Mouse (Mus musculus) neural tube, embryonic 13.5 days (tissue): ENCODE data around the gene Egf. TPM values are rescaled to one million over a fixed set of nuclear protein-coding genes. Genes with fewer than 3 reads are reported as not detected.

ENCODE experiments used
- ATAC-seq: fragments of 200-750 bp; cut with Nextera tagmentation; 2 replicates; pipeline ENCODE4 v1.8.0; 2017; ENCODE audit warnings: low read depth, mild to moderate bottlenecking, moderate TSS enrichment, moderate library complexity
- H3K27ac ChIP-seq: fragments of 300-500 bp; sonication (generic); replicated peaks from 2 replicates; pipeline ENCODE4 v1.5.1; 2015; ENCODE audit warnings: moderate library complexity, mild to moderate bottlenecking, inconsistent platforms
- H3K27me3 ChIP-seq: fragments of 300-500 bp; sonication (generic); 2 replicates; pipeline ENCODE4 v1.6.1; 2015; ENCODE audit warnings: mild to moderate bottlenecking, inconsistent platforms
- H3K36me3 ChIP-seq: fragments of 300-500 bp; sonication (generic); 2 replicates; pipeline ENCODE4 v1.6.1; 2015; ENCODE audit warnings: mild to moderate bottlenecking, inconsistent platforms
- H3K4me1 ChIP-seq: fragments of 300-500 bp; sonication (generic); replicated peaks from 2 replicates; pipeline ENCODE4 v1.6.1; 2015; ENCODE audit warnings: inconsistent platforms
- H3K4me2 ChIP-seq: fragments of 300-500 bp; sonication (generic); 2 replicates; pipeline ENCODE4 v1.6.1; 2015; ENCODE audit warnings: inconsistent platforms, mild to moderate bottlenecking, moderate library complexity
- H3K4me3 ChIP-seq: fragments of 300-500 bp; sonication (generic); 2 replicates; pipeline ENCODE4 v1.5.1; 2015; ENCODE audit warnings: mild to moderate bottlenecking, inconsistent platforms
- H3K9ac ChIP-seq: fragments of 300-500 bp; sonication (generic); 2 replicates; pipeline ENCODE4 v1.6.1; 2015; ENCODE audit warnings: moderate library complexity, mild to moderate bottlenecking, inconsistent platforms
- H3K9me3 ChIP-seq: fragments of 300-500 bp; sonication (generic); 2 replicates; pipeline ENCODE4 v1.6.1; 2016; ENCODE audit warnings: inconsistent platforms
- WGBS: fragments of 180-500 bp; shearing (Covaris S2); methylation state at CpG from one replicate; pipeline ENCODE4 v1.1.7; 2015; 5-methylcytosine and 5-hydroxymethylcytosine counted together
- polyA plus RNA-seq: library from polyadenylated mRNA; unstranded; fragments of >200 nt; fragmentation: Nextera tagmentation; extraction: Ambion mirVana; gene quantifications from 2 replicates; pipeline ENCODE4 v1.2.1, GENCODE M21; 2015

Gene Egf
- polyA plus RNA-seq, 1 experiment from 2014 or later: 1.8 TPM

GRCm38 (mm10) chr3:129744803-129745202, 10.3 kb downstream of the Egf start:
- H3K27ac ChIP-seq: no peak overlapping the region
- no peaks in the 10 kb centered on the region for H3K36me3 ChIP-seq
- WGBS: 63% methylated on average over 8 of the region's 8 CpGs
- H3K4me2 ChIP-seq: no peak overlapping the region
- H3K27me3 ChIP-seq: no peaks in the 10 kb centered on the region
- no peak for ATAC-seq
- no peaks in the 10 kb centered on the region for H3K4me1 ChIP-seq
- H3K4me3 ChIP-seq: no peak overlapping the region
- no peaks in the 10 kb centered on the region for H3K9me3 ChIP-seq
- no peak overlapping the region for H3K9ac ChIP-seq

GRCm38 (mm10) chr3:129742781-129743180, 12.3 kb downstream of the Egf start:
- Histone ChIP-seq H3K4me3 (no peak overlapping the region), H3K27ac (no peak overlapping the region), H3K9me3 (no peaks in the 10 kb centered on the region), H3K4me1 (no peaks in the 10 kb centered on the region), H3K27me3 (no peaks in the 10 kb centered on the region), H3K36me3 (no peaks in the 10 kb centered on the region), H3K9ac (no peak overlapping the region), H3K4me2 (no peak overlapping the region)
- ATAC-seq: no peak
- WGBS: 78% methylated on average over 6 of the region's 6 CpGs

- H3K9ac ChIP-seq: no peak overlapping the region
Measured at GRCm38 (mm10) chr3:129738291-129739183, 16.6 kb downstream of the Egf start.

DNA sequence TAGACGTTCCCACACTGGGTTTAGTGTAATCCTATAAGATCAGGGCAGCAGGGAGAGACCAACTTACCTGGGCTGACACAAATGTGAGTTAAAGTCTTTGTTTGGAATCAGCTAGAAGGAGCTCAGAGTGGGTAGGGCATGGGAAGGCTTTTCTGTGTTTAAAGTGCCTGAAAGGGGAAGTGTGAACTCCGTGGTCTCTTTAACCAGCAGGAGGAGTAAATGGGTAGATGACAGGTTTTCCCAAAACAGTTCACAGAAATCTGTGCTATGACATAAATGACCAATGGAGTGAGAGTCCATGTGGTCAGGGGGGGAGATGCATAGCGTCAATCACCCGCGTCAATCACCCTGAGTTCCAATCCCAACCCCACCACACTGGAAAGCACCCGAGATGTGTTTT, 23.5 kb downstream of the Egf start:
- Histone ChIP-seq H3K9me3 (no peaks in the 10 kb centered on the region), H3K36me3 (no peaks in the 10 kb centered on the region), H3K4me2 (no peak overlapping the region), H3K4me1 (no peaks in the 10 kb centered on the region), H3K4me3 (no peak overlapping the region), H3K9ac (no peak overlapping the region), H3K27ac (no peak overlapping the region), H3K27me3 (no peaks in the 10 kb centered on the region)
- no peak for ATAC-seq
- WGBS: 87% methylated on average over 6 of the region's 6 CpGs

More at GRCm38 (mm10) chr3:129738291-129739183, 16.6 kb downstream of the Egf start:
- Histone ChIP-seq H3K36me3 (no peaks in the 10 kb centered on the region), H3K4me2 (no peak overlapping the region), H3K27ac (no peak overlapping the region), H3K9me3 (no peaks in the 10 kb centered on the region), H3K4me1 (no peaks in the 10 kb centered on the region), H3K27me3 (no peaks in the 10 kb centered on the region), H3K4me3 (no peak overlapping the region)
- WGBS: 66% methylated on average over 16 of the region's 16 CpGs
- no peak for ATAC-seq

DNA sequence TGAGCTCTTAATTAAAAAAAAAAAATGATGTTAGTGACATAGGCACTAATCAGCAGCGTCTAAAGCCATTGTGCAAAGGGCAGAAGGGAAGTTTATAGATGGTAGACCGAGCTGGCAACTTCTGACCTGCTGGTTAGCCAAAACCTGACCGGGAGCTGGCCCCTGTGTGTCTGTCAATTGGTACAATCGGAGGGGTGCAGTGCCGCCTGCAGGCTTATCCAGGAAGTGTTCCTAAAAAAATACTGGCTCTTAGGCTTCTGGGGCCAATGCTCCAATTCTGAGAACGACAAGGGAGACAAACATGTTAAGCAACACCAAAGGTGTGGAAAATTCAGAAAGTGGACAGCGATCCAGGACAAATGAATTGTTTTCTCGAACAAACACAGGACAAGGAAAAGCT, 24.7 kb downstream of the Egf start:
- no peaks in the 10 kb centered on the region for H3K9me3 ChIP-seq
- no peaks in the 10 kb centered on the region for H3K27me3 ChIP-seq
- 24% methylated on average over 8 of the region's 8 CpGs for WGBS
- peaks cover 5% of the 10 kb centered on the region for H3K4me1 ChIP-seq
- no peak overlapping the region for H3K4me3 ChIP-seq
- ATAC-seq: no peak
- no peak overlapping the region for H3K4me2 ChIP-seq
- H3K27ac ChIP-seq: no peak overlapping the region
- H3K9ac ChIP-seq: no peak overlapping the region
- H3K36me3 ChIP-seq: no peaks in the 10 kb centered on the region

- Histone ChIP-seq H3K4me2 (no peak overlapping the region), H3K4me3 (no peak overlapping the region), H3K9me3 (no peaks in the 10 kb centered on the region), H3K36me3 (no peaks in the 10 kb centered on the region), H3K27ac (no peak overlapping the region), H3K4me1 (peaks cover 5% of the 10 kb centered on the region), H3K27me3 (no peaks in the 10 kb centered on the region), H3K9ac (no peak overlapping the region)
- WGBS: 73% methylated on average over 5 of the region's 5 CpGs
- no peak for ATAC-seq
Measured at GRCm38 (mm10) chr3:129729916-129730315, 25.2 kb downstream of the Egf start.

- Histone ChIP-seq H3K4me1 (peaks cover 12% of the 10 kb centered on the region), H3K4me2 (peak overlapping the region; percentile 51), H3K27me3 (no peaks in the 10 kb centered on the region), H3K9me3 (no peaks in the 10 kb centered on the region), H3K4me3 (peak overlapping the region; percentile 43), H3K36me3 (no peaks in the 10 kb centered on the region), H3K9ac (peak overlapping the region; percentile 69; the same call in 1 of the 2 replicates), H3K27ac (no peak overlapping the region)
- 48% methylated on average over 5 of the region's 5 CpGs for WGBS
- ATAC-seq: peak; percentile 52
Measured at GRCm38 (mm10) chr3:129725592-129725991, 29.5 kb downstream of the Egf start.

DNA sequence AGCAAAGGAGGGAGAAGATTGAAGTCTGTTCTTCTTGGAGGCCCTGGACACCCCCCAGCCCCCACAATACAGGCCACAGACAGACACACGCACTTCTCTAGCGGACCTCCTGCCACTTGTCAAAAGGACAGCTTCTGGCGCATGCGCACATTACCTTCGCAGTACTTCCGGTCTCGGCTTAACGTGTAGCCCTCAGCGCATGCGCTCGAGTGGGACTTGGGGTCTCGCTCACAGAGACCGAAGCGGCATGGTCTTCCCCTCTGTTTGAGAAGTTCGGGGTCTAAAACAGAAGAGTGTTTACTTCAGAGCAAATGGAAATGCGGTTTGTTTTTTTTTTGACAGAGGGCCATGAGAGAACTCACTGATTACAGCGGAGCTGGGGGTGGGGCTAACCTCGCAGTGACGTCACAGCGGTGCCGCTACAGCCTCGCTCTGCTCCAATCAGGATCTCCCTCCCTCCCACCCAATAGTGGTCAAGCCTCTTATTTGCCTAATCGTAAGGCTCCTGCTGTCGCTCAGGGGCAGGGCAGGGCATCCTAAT, 30.1 kb downstream of the Egf start:
- 3% methylated on average over 24 of the region's 24 CpGs for WGBS
- Histone ChIP-seq H3K27me3 (no peaks in the 10 kb centered on the region), H3K4me1 (peaks cover 12% of the 10 kb centered on the region), H3K36me3 (no peaks in the 10 kb centered on the region), H3K9me3 (no peaks in the 10 kb centered on the region), H3K9ac (peak overlapping the region; percentile 69), H3K4me3 (peak overlapping the region; percentile 43), H3K4me2 (peak overlapping the region; percentile 69), H3K27ac (peak overlapping the region; percentile 79)
- peak; percentile 98 for ATAC-seq

GRCm38 (mm10) chr3:129724505-129724904, 30.6 kb downstream of the Egf start:
- Histone ChIP-seq H3K4me2 (peak overlapping the region; percentile 69), H3K9ac (peak overlapping the region; percentile 69), H3K27me3 (no peaks in the 10 kb centered on the region), H3K27ac (peak overlapping the region; percentile 79; the same call in 1 of the 2 replicates), H3K9me3 (no peaks in the 10 kb centered on the region), H3K4me1 (peaks cover 12% of the 10 kb centered on the region), H3K4me3 (peak overlapping the region; percentile 43), H3K36me3 (no peaks in the 10 kb centered on the region)
- 70% methylated on average over 5 of the region's 5 CpGs for WGBS
- ATAC-seq: peak; percentile 54; the same call in 1 of the 2 replicates

GRCm38 (mm10) chr3:129723311-129723710, 31.8 kb downstream of the Egf start:
- WGBS: 61% methylated on average over 4 of the region's 4 CpGs

DNA sequence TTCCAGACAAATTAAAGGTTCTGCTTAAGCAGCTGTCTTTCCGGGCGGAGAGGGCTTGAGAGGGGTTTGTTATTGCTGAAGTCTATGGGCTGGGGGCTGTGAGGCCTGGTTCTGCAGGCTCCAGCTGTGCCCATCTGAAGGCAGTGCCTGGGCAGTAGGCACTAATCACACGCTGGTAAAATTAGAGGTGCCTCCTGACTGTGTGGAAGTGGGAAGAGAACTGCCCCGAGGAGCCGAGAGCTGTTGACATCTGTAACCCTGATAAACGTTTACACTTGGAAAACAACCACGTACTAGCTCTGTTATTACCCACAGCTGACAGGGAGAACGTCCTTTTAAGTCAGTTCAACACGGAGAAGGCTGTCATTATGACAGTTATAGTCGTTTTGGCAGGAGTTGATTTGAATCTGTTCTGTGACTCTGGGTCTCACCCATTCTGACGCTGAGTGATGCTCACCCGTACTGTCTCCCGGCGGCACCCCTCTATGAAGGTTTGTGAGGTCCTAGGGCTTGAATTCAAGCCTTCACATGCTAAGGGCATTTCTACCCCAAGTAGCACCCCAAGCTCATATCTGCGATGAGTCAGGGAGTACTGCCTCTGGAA, 40.5 kb downstream of the Egf start:
- Histone ChIP-seq H3K4me1 (no peaks in the 10 kb centered on the region), H3K27ac (no peak overlapping the region), H3K4me2 (no peak overlapping the region), H3K4me3 (no peak overlapping the region), H3K9me3 (no peaks in the 10 kb centered on the region), H3K9ac (no peak overlapping the region), H3K27me3 (no peaks in the 10 kb centered on the region), H3K36me3 (0 out of 2 replicates have a peak, but pooled peaks cover 20% of the 10 kb centered on the region)
- WGBS: 78% methylated on average over 15 of the region's 15 CpGs
- ATAC-seq: no peak

More at GRCm38 (mm10) chr3:129723311-129723710, 31.8 kb downstream of the Egf start:
- Histone ChIP-seq H3K9ac (no peak overlapping the region), H3K36me3 (no peaks in the 10 kb centered on the region), H3K4me1 (peaks cover 12% of the 10 kb centered on the region), H3K4me2 (no peak overlapping the region), H3K4me3 (no peak overlapping the region), H3K27ac (no peak overlapping the region), H3K27me3 (no peaks in the 10 kb centered on the region), H3K9me3 (no peaks in the 10 kb centered on the region)
- ATAC-seq: no peak

DNA sequence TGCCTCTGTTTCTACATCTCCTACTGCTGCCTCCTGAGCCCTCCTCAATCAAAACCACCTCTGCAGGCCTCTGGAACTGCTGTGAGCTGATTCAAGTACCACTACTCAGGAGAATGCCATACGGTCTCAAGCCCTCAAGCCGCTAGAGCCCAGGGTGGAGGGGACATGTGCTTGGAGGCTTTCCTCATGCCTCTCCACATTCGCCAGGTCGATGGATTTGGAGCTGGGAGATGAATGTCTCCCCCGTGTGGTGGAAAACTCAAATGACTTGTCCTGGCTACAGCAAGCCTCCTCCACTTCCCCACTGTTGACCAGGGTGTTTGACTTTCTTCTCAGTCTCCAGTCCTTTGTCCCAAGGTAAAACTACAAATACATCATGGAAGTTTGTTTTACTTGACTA, 47.0 kb downstream of the Egf start:
- no peaks in the 10 kb centered on the region for H3K27me3 ChIP-seq
- no peak overlapping the region for H3K9ac ChIP-seq
- H3K4me3 ChIP-seq: no peak overlapping the region
- H3K9me3 ChIP-seq: no peaks in the 10 kb centered on the region
- ATAC-seq: no peak
- no peak overlapping the region for H3K27ac ChIP-seq
- 31% methylated on average over 5 of the region's 5 CpGs for WGBS
- H3K4me1 ChIP-seq: no peaks in the 10 kb centered on the region
- H3K4me2 ChIP-seq: no peak overlapping the region
- H3K36me3 ChIP-seq: 0 out of 2 replicates have a peak, but pooled peaks cover 8% of the 10 kb centered on the region
